Mouse (Mus musculus) midbrain, embryonic 11.5 days (tissue): ENCODE data around the gene Gins3. TPM values are rescaled to one million over a fixed set of nuclear protein-coding genes. Genes with fewer than 3 reads are reported as not detected.

ENCODE experiments used
- ATAC-seq: fragments of 200-750 bp; cut with Nextera tagmentation; 2 replicates; pipeline ENCODE4 v1.8.0; 2017; ENCODE audit warnings: moderate TSS enrichment, moderate library complexity; ENCODE audit not compliant: low FRiP score
- DNase-seq: peaks from one replicate; pipeline ENCODE4 v3.0.0; 2015; ENCODE audit warnings: low spot score; ENCODE audit errors: missing footprints
- H3K27ac ChIP-seq: fragments of 300-500 bp; sonication (generic); 2 replicates; pipeline ENCODE4 v1.5.1; 2014; ENCODE audit warnings: low read depth, low read length
- H3K27me3 ChIP-seq: fragments of 300-500 bp; sonication (generic); 2 replicates; pipeline ENCODE4 v1.6.1; 2014; ENCODE audit warnings: mild to moderate bottlenecking, low read length, moderate library complexity, mixed read lengths; ENCODE audit not compliant: control insufficient read depth, insufficient read depth
- H3K36me3 ChIP-seq: fragments of 300-500 bp; sonication (generic); 2 replicates; pipeline ENCODE4 v1.6.1; 2014; ENCODE audit warnings: mild to moderate bottlenecking, low read length, moderate library complexity, mixed read lengths; ENCODE audit not compliant: control insufficient read depth, insufficient read depth
- H3K4me1 ChIP-seq: fragments of 300-500 bp; sonication (generic); 2 replicates; pipeline ENCODE4 v1.6.1; 2014; ENCODE audit warnings: low read length; ENCODE audit not compliant: control insufficient read depth, insufficient read depth
- H3K4me2 ChIP-seq: fragments of 300-500 bp; sonication (generic); 2 replicates; pipeline ENCODE4 v1.6.1; 2014; ENCODE audit warnings: mild to moderate bottlenecking, moderate library complexity
- H3K4me3 ChIP-seq: fragments of 300-500 bp; sonication (generic); 2 replicates; pipeline ENCODE4 v1.5.1; 2014; ENCODE audit warnings: low read depth, low read length
- H3K9ac ChIP-seq: fragments of 300-500 bp; sonication (generic); 2 replicates; pipeline ENCODE4 v1.6.1; 2014; ENCODE audit warnings: low read length
- H3K9me3 ChIP-seq: fragments of 300-500 bp; sonication (generic); 2 replicates; pipeline ENCODE4 v1.6.1; 2016; ENCODE audit warnings: low read length; ENCODE audit not compliant: control insufficient read depth
- WGBS: fragments of 180-500 bp; shearing (Covaris S2); extraction: QIAGEN DNeasy Blood & Tissue Kit; methylation state at CpG from one replicate; pipeline ENCODE4 v1.1.7; 2014; 5-methylcytosine and 5-hydroxymethylcytosine counted together
- polyA plus RNA-seq: library from polyadenylated mRNA; unstranded; fragments of >200 nt; fragmentation: Nextera tagmentation; extraction: Ambion mirVana; gene quantifications from 2 replicates; pipeline ENCODE4 v1.2.1, GENCODE M21; 2014

Gene Gins3
- polyA plus RNA-seq, 1 experiment from 2014 or later, result 26.3 TPM

- Histone ChIP-seq H3K4me1 (peaks cover 6% of the 10 kb centered on the region), H3K9me3 (no peaks in the 10 kb centered on the region), H3K36me3 (no peaks in the 10 kb centered on the region), H3K27me3 (peaks cover 25% of the 10 kb centered on the region), H3K9ac (no peak overlapping the region), H3K27ac (no peak overlapping the region), H3K4me2 (no peak overlapping the region), H3K4me3 (no peak overlapping the region)
- no peak for ATAC-seq
- 83% methylated on average over 5 of the region's 5 CpGs for WGBS
- no peak for DNase-seq
Observed at GRCm38 (mm10) chr8:95672811-95673210, 39.6 kb downstream of the Gins3 start.

- H3K27ac ChIP-seq, result no peak within 1 kb of the TSS
- WGBS, result 42% methylated on average over 9 of the region's 9 CpGs
- H3K4me1 ChIP-seq, result peaks cover 12% of the 10 kb centered on the region
Observed at GRCm38 (mm10) chr8:95676631-95677030, 43.4 kb downstream of the Gins3 start, which contains the start of gene Ndrg4. Ndrg4 (plus strand) TSS chr8:95676980.

GRCm38 (mm10) chr8:95677591-95678023, 44.4 kb downstream of the Gins3 start:
- DNase-seq, result no peak
- Histone ChIP-seq H3K4me2 (peak overlapping the region; percentile 90), H3K4me3 (peak overlapping the region; percentile 53), H3K9ac (peak overlapping the region; percentile 65), H3K27ac (no peak overlapping the region), H3K9me3 (no peaks in the 10 kb centered on the region), H3K36me3 (no peaks in the 10 kb centered on the region), H3K27me3 (peaks cover 42% of the 10 kb centered on the region), H3K4me1 (peaks cover 12% of the 10 kb centered on the region)
- WGBS, result 2% methylated on average over 30 of the region's 48 CpGs
- ATAC-seq, result peak; percentile 71

More at GRCm38 (mm10) chr8:95676631-95677030, 43.4 kb downstream of the Gins3 start, which contains the start of gene Ndrg4:
- Histone ChIP-seq H3K9ac (peak within 1 kb of the TSS; percentile 65), H3K36me3 (no peaks in the 10 kb centered on the region), H3K4me3 (peak within 1 kb of the TSS; percentile 53), H3K27me3 (peaks cover 42% of the 10 kb centered on the region), H3K4me2 (peak within 1 kb of the TSS; percentile 90), H3K9me3 (no peaks in the 10 kb centered on the region)
- DNase-seq, result no peak
- no peak for ATAC-seq

GRCm38 (mm10) chr8:95678024-95678611, 44.9 kb downstream of the Gins3 start:
- Histone ChIP-seq H3K4me2 (peak overlapping the region; percentile 90), H3K9ac (peak overlapping the region; percentile 65), H3K4me3 (peak overlapping the region; percentile 53), H3K4me1 (peaks cover 12% of the 10 kb centered on the region), H3K36me3 (no peaks in the 10 kb centered on the region), H3K9me3 (no peaks in the 10 kb centered on the region), H3K27me3 (peaks cover 42% of the 10 kb centered on the region), H3K27ac (no peak overlapping the region)
- under 1% methylated on average over 58 of the region's 70 CpGs for WGBS
- peak; percentile 92 for DNase-seq
- ATAC-seq, result peak; percentile 59

- H3K9me3 ChIP-seq, result no peaks in the 10 kb centered on the region
- no peak overlapping the region for H3K4me2 ChIP-seq
- WGBS, result 77% methylated on average over 10 of the region's 10 CpGs
- no peak overlapping the region for H3K27ac ChIP-seq
- no peaks in the 10 kb centered on the region; the same call in 1 of the 2 replicates for H3K4me1 ChIP-seq
- no peak overlapping the region for H3K4me3 ChIP-seq
- no peaks in the 10 kb centered on the region for H3K27me3 ChIP-seq
- ATAC-seq (no peak), DNase-seq (no peak)
- H3K36me3 ChIP-seq, result no peaks in the 10 kb centered on the region
- no peak overlapping the region for H3K9ac ChIP-seq
Observed at GRCm38 (mm10) chr8:95688073-95688672, 54.9 kb downstream of the Gins3 start.

- no peak overlapping the region for H3K27ac ChIP-seq
- no peaks in the 10 kb centered on the region for H3K9me3 ChIP-seq
- no peak overlapping the region for H3K4me3 ChIP-seq
- H3K36me3 ChIP-seq, result no peaks in the 10 kb centered on the region
- ATAC-seq (no peak), DNase-seq (no peak)
- no peak overlapping the region for H3K4me2 ChIP-seq
- peaks cover 2% of the 10 kb centered on the region; the same call in 1 of the 2 replicates for H3K27me3 ChIP-seq
- WGBS, result 85% methylated on average over 13 of the region's 13 CpGs
- no peak overlapping the region for H3K9ac ChIP-seq
- peaks cover 8% of the 10 kb centered on the region for H3K4me1 ChIP-seq
Observed at GRCm38 (mm10) chr8:95690929-95691541, 57.8 kb downstream of the Gins3 start.

GRCm38 (mm10) chr8:95694631-95695030, 61.4 kb downstream of the Gins3 start:
- Histone ChIP-seq H3K4me3 (no peak overlapping the region), H3K9me3 (no peaks in the 10 kb centered on the region), H3K27me3 (peaks cover 5% of the 10 kb centered on the region; the same call in 1 of the 2 replicates), H3K4me1 (peaks cover 8% of the 10 kb centered on the region), H3K27ac (no peak overlapping the region), H3K36me3 (no peaks in the 10 kb centered on the region), H3K9ac (no peak overlapping the region), H3K4me2 (0 out of 2 replicates have a peak overlapping the region, but pooled peaks have one; percentile 5)
- ATAC-seq (peak; percentile 45; the same call in 1 of the 2 replicates), DNase-seq (no peak)
- WGBS, result 12% methylated on average over 6 of the region's 6 CpGs
